Mouse (Mus musculus) cerebellum, adult 2 months (tissue): Measurements from ENCODE around the gene Sec31a. TPM values are rescaled to one million over a fixed set of nuclear protein-coding genes. Genes with fewer than 3 reads are reported as not detected.

Experiments
- DNase-seq, 2 experiments: peaks; one replicate each; pipeline ENCODE4 v3.0.0; 2021
- H3K27ac ChIP-seq: fragments of 200-500 bp; 2 replicates; pipeline ENCODE4 v1.5.1; 2012; ENCODE audit warnings: low read length, control low read depth, inconsistent platforms; ENCODE audit not compliant: insufficient read depth
- H3K27me3 ChIP-seq: fragments of 200-500 bp; 2 replicates; pipeline ENCODE4 v1.6.1; 2012; ENCODE audit warnings: inconsistent platforms, mild to moderate bottlenecking, low read length, moderate library complexity; ENCODE audit not compliant: control insufficient read depth, insufficient read depth
- H3K4me1 ChIP-seq: fragments of 200-500 bp; 2 replicates; pipeline ENCODE4 v1.6.1; 2011; ENCODE audit warnings: low read length; ENCODE audit not compliant: control insufficient read depth, insufficient read depth
- H3K4me3 ChIP-seq: fragments of 200-500 bp; replicated peaks from 2 replicates; pipeline ENCODE3; 2011; ENCODE audit warnings: mild to moderate bottlenecking, low read depth, low read length, control low read depth; ENCODE audit not compliant: insufficient read depth
- CTCF ChIP-seq: fragments of 200-500 bp; IDR thresholded peaks from 2 replicates; pipeline ENCODE4 v1.5.1; 2011; ENCODE audit warnings: low read depth, mild to moderate bottlenecking, control low read depth, low read length, moderate library complexity, borderline replicate concordance; ENCODE audit not compliant: insufficient read depth
- POLR2A ChIP-seq: fragments of 200-500 bp; IDR thresholded peaks from 2 replicates; pipeline ENCODE4 v1.6.1; 2011; ENCODE audit warnings: low read length, control low read depth, borderline replicate concordance; ENCODE audit not compliant: insufficient read depth
- WGBS: fragments of 180-500 bp; shearing (Covaris S2); methylation state at CpG from one replicate; pipeline ENCODE4 v1.1.7; 2018; 5-methylcytosine and 5-hydroxymethylcytosine counted together
- polyA plus RNA-seq: library from polyadenylated mRNA; depleted of rRNA; stranded (reverse); fragments of >200 nt; gene quantifications from 2 replicates; pipeline ENCODE4 v1.2.3, GENCODE M21; 2012

Gene Sec31a
- polyA plus RNA-seq, 1 experiment = 117 TPM

DNA sequence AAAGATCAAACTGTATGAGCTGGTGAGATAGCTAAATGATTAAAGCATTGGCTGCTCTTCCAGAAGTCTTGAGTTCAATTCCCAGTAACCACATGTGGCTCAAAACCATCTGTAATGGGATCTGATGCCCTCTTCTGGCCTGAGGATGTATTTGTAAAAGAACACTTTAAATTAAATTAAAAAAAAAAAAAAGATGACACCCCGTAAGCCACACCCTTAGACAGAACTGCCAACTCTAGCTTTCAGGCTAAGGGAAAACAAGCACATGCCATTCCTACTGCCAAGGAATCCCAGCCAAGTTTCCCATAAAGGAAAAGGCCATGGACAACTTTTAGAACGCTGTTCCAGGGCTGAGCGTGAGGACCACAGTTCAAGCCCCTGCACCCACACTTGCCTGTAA is 22.4 kb downstream of the Sec31a start:
- TF ChIP-seq CTCF (no peak), POLR2A (no peak)
- no peak overlapping the region for H3K4me3 ChIP-seq
- DNase-seq = no peak
- no peaks in the 10 kb centered on the region for H3K4me1 ChIP-seq
- no peaks in the 10 kb centered on the region for H3K27me3 ChIP-seq
- no peak overlapping the region for H3K27ac ChIP-seq
- WGBS = 70% methylated on average over 3 of the region's 3 CpGs

DNA sequence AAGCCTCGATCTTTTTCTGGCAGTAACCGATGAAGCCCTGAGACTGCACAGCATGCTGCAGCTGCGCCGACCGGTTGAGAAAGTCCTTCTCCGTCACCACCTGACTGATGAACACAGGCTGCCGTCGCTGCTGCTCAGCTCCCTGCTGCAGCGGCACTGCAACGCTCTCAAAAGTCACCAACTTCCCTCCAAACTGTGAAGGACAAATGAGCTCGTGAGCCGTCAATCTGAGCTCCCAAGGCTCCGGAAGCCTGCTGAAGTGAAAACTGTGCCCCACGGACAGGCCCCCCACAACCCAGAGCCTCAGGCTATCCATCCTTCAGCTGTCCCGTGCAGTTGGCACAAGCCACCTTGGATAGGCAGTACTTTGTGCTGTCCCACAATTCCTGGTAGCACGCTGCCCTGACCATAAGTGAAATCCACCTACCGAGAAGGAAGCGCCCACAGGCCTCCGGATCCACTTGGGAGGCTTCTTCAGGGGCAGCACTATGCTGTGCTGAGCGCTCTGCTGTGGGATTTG is 23.5 kb downstream of the Sec31a start:
- 84% methylated on average over 20 of the region's 20 CpGs for WGBS
- DNase-seq = no peak
- no peaks in the 10 kb centered on the region for H3K27me3 ChIP-seq
- H3K4me1 ChIP-seq = no peaks in the 10 kb centered on the region
- no peak overlapping the region for H3K27ac ChIP-seq
- no peak overlapping the region for H3K4me3 ChIP-seq
- TF ChIP-seq POLR2A = no peak
- TF ChIP-seq CTCF = no peak

DNA sequence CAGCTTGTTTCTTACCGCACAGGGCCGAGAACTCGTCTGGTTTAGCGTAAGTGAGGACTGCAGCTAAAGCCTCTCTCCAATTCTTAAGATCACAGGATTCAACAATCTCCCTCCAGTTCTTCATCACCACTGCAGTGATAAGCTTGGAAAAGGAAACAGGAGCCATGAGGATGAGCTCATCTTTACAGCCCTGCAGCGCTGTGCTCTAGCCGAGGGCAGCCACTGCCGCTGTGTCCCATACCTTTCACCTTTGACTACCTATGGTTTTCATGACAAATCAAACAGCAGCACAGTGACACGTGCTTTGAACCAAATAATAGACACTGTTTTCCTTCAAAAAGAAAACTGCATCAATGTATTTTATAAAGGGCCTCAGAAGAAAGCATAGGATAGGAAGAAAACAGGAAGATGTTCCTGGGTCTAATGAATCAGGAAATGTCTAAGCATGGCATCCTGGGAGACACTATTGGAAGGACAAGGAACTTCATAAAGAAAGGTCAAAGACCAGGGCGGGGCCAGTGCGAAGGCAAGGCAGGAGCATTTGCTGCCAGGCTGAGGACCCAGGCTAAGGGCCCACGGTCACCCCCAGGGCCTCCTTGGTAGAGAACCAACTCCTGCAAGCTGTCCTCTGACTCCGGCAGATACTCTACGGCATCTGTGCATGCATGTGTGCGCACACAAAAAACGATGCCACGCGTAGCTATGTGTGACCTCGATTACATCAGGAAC is 32.1 kb downstream of the Sec31a start:
- WGBS = 92% methylated on average over 18 of the region's 18 CpGs
- H3K27ac ChIP-seq = no peak overlapping the region
- H3K27me3 ChIP-seq = no peaks in the 10 kb centered on the region
- TF ChIP-seq CTCF (no peak), POLR2A (no peak)
- H3K4me3 ChIP-seq = no peak overlapping the region
- no peaks in the 10 kb centered on the region for H3K4me1 ChIP-seq
- DNase-seq = no peak

DNA sequence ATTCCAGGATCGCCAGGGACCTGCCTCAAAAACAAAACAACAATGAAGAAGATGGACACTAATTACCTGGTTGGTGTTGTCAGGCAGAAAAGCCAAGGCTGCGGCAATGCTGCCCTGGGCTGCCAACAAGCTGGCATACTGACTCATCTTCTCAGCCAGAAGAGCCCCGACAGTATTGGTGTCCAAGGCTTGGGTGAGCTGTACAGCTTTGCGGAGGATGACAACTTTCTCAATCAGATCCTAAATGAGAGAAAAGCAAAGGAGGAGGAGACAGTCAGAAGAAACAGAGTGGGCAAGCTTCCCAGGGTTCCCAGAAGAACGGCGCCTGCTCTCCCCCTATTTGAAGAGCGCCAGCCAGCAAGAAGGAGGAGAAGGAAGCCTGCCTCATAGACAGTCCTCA is 34.9 kb downstream of the Sec31a start:
- Histone ChIP-seq H3K27ac (no peak overlapping the region), H3K4me1 (no peaks in the 10 kb centered on the region), H3K4me3 (no peak overlapping the region), H3K27me3 (no peaks in the 10 kb centered on the region)
- DNase-seq = no peak
- TF ChIP-seq CTCF (no peak), POLR2A (no peak)
- WGBS = 61% methylated on average over 7 of the region's 7 CpGs

DNA sequence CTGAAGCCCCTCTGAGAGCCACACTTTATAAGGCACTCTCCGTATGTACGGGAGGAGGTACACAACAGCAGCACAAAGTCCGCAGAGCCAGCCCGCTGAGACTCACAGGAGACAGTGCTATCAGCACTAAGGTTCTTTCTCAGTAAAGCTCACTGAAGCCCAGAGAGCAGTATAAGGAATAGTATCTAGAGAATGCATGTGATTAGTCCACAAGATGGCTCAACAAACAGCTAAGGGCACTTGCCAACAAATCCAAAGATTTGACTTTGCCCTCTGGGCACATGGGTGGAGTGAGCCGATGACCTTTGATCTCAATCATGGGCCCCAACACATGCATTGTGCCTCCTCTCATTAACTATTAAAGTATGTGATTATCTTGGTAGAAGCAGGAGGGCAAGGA is 35.8 kb downstream of the Sec31a start:
- no peaks in the 10 kb centered on the region for H3K27me3 ChIP-seq
- no peaks in the 10 kb centered on the region for H3K4me1 ChIP-seq
- 94% methylated on average over 5 of the region's 5 CpGs for WGBS
- H3K4me3 ChIP-seq = no peak overlapping the region
- H3K27ac ChIP-seq = no peak overlapping the region
- no peak for DNase-seq
- TF ChIP-seq POLR2A = no peak
- no peak for TF ChIP-seq CTCF

DNA sequence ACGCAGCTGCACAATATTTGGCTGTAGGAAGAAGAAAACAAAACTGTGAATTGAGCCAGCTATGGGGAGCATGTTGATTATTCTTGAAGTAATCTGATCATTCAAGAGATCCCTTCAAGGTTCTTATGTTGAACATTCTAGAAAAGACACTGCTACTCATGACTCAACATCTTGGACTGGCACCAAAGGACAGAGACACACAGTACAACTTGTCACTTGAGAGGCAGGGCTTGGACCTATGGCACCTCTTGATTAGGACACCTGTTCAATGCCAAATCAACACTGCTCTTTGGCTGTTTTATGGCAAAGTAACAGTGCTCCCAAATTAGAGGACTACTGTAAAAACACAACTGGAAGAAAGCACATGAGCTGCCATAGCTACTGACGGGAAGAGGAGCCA is 37.1 kb downstream of the Sec31a start:
- no peak overlapping the region for H3K4me3 ChIP-seq
- no peaks in the 10 kb centered on the region for H3K27me3 ChIP-seq
- no peak for DNase-seq
- H3K27ac ChIP-seq = no peak overlapping the region
- WGBS = 88% methylated on average over 2 of the region's 2 CpGs
- TF ChIP-seq POLR2A (no peak), CTCF (no peak)
- no peaks in the 10 kb centered on the region for H3K4me1 ChIP-seq

DNA sequence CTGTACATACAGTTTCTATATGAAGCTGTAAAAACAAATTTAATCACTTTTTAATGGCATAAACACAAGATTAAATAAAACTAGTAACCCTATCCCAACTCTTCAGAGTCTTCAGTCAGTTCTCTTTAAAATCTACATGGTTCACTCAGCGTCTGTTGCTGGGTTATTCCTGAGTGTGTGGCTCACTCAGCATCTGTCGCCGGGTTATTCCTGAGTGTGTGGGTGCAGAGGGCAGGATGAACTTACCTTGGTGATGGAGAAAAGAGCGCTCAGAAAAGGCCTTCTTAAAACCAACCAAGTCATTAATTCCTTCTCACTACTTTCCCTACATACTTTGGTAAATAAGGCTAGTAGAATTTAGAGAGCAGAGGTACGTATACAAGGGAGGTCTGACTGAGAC is 37.8 kb downstream of the Sec31a start:
- Histone ChIP-seq H3K4me1 (no peaks in the 10 kb centered on the region), H3K27me3 (no peaks in the 10 kb centered on the region), H3K4me3 (no peak overlapping the region), H3K27ac (no peak overlapping the region)
- WGBS = 92% methylated on average over 5 of the region's 5 CpGs
- TF ChIP-seq POLR2A = no peak
- no peak for DNase-seq

DNA sequence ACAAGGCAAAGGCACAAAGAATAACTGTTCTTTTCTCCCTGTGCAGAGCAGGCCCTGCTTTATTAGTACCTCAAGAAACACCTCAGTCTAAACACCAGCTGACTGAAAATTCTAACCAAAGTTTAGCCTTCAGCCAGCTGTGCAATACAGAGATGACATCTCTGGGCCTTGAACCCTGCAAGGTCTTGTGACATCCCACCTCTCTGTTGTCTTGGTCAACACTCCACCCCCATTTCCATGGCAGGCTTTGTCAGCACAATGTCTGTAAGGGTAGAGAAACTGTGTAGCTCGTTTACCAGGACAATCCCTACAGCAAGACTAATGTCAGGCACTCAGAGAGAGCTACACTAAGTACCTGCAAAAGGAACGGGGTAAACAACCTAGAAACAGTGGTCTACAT is 38.7 kb downstream of the Sec31a start:
- TF ChIP-seq POLR2A = no peak
- TF ChIP-seq CTCF = no peak
- H3K4me1 ChIP-seq = no peaks in the 10 kb centered on the region
- H3K27me3 ChIP-seq = no peaks in the 10 kb centered on the region
- no peak overlapping the region for H3K4me3 ChIP-seq
- 69% methylated on average over 2 of the region's 2 CpGs for WGBS
- no peak for DNase-seq
- H3K27ac ChIP-seq = no peak overlapping the region
